Mouse (Mus musculus) right cerebral cortex, postnatal 25 days (tissue): Measurements from ENCODE around the gene Dusp5.

Source experiments
- DNase-seq: peaks from one replicate; pipeline ENCODE4 v3.0.0; 2022

Gene Dusp5

DNA sequence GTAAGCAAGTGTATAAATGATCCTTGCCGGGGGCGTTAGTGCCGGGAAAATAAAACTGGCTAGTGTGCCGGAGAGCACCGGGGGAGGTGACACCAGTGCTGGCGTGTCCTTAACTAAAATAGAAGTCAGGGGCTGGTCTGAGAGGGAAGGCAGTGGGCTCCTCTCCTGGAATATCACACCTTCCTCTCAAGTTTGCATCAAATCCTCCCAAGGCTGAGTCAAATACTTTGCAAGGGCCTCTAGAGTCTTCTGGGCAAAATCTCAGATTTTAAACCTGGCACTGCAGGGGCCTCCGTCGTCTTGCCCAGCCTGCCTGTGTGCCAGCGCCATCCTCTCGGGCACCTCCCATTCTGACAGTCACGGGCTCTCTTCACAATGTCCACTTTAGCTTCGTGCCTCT lies 22.1 kb downstream of the Dusp5 start:
- DNase-seq, result no peak

DNA sequence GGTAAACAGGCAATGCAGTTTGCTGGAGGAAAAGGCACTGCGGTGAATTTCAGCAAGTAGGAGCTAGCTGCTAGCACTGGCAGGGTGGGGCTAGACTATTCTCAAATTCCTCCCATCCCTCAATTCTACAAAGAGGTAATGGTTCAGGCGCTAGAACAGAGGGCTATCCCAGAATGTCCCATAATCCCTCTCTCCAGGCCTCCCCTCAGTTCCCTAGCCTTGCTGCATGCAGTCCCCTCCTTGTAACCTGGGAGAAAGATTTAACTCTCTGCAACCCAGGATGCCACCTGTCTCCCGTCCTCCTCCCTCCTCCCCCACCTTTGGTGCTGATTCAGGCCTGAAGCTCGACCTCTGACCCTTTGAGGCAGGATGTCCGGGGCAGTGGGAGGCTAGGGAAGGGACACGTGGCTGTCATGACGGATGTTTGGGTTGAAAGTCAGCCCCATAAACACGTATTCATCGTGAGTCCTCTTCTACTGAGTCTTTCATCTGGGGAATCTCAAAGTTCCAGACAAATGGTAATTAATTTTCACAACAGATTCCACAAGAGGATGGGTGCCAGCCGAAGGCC lies 23.4 kb downstream of the Dusp5 start:
- DNase-seq, result no peak

DNA sequence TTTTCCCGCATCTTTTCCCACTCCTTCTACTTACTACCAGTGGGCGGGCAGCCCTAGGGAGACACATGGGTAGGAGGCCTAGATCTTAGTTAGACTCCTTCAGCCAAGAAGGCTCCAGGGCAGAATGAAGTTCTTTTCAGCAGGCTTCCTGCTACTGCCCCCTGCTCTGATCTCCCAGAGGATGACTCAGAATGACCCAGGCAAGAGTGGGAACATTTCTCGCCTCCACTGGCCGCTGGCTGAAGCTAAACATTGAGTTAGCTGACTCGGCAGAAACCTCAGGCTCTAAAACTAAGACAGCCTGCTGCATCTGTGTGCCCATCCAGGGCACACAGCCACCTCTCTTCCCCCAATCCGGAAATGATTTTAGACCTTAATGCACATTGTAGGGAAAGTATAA lies 23.9 kb downstream of the Dusp5 start:
- DNase-seq, result no peak

DNA sequence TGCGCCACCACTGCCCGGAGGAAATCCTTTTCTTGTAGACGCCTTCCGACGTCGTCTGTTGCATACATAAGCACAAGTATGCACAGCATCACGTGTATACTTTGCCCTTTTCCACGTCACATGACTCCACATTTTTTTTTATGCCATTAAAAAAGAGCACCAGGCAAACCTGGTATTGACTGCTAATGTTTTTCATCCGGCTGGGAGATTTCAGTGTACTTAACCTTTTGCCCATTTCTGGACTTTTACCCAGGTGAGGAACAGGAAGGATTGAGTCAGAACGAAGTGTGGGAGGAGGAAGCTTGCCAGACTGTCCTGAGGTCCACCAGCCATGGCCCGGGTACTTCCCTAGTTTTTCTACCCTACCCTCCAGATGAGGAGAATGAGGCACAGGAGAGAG lies 25.5 kb downstream of the Dusp5 start:
- DNase-seq, result no peak

DNA sequence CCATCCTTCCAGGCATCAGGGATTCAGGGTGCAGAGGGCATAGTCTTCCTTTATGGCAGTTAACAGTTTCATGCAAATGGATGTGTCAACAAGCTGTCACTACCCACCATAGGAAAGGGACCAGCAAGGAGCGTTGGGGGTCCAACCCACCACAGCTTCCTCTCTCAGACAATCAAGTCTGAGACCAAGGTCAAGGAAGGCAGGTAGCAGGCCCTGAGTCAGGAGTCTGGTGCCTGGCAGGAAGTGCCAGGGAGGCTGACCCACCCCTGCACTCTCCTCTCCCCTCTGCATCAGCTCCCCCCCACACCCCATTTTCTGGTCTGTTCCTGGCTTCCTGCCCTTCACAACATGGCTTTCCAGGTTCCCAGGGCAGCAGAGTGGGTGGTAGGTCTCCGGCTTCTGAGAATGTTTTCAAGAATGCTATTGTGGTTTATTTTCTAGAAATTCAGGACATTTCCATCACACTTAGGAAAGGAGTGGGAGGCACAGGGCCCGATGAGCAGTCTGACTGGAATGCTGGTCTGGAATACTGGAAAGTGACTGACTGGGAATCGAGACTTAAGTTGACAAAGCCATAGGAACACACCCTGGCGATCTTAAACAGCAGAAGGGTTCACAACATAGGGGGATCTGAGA lies 26.2 kb downstream of the Dusp5 start:
- no peak for DNase-seq

DNA sequence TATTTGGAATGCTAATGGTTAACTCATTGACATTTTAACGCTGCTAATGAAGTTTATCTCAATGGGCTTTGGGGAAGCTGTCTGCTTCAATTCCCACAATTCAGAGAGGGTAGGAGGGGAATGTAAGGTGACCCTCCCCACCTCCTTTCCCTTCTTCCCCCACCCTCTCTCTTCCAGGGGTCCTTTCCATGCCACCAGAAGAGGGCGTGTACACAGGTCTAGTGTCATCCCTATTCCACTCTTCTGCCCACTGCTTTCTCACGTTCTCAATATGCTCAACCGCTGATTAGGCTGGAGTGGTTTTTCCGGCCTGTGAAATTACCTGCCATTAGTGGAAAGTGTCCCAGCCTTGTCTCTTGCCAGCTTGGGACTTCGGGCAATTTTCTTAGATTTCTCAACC lies 27.9 kb downstream of the Dusp5 start:
- DNase-seq, result no peak

DNA sequence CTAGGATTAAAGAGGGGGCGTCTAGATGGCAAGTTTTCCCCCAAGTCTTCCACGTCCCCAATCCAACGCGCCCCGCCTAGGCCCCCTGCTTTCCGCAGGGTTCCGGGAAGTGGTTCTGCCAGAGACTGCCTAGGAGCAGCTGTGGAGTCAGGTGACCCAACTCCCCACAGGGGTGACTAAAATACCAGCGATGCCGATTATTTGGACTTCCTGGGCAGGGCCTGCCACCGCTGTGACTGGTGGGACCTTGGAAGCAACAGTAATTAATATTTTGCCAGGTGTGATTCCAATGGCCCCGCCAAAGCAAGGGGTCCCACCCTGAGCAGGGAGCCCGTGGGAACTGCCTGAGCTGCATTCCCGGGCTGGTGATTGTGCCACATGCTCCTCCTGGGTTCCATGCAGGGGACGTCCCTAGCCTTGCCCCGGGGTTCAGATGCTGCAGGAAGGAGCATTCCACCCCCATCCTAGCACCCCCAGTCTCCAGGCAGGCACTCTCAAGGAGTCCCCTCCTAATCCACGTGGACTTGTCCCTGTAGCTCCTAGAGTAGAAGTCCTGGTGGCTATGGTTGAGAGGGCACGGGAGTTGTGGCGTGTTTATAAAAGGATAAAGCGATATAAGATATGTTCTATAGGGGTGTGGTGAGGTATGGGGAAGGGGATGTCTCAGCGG lies 28.5 kb downstream of the Dusp5 start:
- no peak for DNase-seq

DNA sequence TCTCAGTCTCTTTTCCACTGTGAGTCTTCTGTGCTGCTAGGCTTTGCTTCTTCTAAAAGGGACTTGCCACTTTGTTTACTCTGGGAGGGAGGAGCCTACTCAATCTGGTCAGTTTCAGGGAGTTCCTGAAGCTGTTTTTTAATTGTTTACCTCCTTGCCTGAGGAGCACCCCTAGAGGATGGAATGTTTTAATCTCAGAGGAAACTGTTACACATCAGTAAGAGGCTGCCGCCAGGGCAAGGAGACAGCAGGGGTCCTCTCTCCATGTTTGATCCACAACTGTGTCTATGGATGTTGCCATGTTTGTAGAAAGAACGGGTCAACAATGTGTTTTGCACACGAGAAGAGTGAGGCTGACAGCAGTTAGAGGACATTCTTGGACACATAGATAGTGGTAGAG lies 31.5 kb downstream of the Dusp5 start:
- no peak for DNase-seq

DNA sequence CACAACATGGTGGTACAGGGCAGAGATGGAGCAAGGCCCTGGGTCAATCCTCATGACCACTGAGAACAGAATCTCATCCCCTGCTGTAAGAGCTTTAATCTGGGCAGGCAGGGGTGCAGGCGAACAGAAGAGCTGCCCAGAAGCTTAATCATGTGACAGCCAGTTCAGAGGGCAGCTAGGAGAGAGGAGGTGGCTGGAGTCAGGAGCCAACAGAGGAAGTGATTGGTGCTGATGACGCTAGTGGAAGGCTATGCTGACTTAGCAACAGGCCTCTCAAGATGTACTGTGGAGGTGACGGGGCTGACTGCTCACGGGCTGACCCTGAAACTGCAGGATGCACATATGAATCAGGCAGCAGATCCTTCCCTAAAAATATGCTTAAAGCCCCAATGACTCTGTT lies 35.3 kb downstream of the Dusp5 start:
- no peak for DNase-seq

DNA sequence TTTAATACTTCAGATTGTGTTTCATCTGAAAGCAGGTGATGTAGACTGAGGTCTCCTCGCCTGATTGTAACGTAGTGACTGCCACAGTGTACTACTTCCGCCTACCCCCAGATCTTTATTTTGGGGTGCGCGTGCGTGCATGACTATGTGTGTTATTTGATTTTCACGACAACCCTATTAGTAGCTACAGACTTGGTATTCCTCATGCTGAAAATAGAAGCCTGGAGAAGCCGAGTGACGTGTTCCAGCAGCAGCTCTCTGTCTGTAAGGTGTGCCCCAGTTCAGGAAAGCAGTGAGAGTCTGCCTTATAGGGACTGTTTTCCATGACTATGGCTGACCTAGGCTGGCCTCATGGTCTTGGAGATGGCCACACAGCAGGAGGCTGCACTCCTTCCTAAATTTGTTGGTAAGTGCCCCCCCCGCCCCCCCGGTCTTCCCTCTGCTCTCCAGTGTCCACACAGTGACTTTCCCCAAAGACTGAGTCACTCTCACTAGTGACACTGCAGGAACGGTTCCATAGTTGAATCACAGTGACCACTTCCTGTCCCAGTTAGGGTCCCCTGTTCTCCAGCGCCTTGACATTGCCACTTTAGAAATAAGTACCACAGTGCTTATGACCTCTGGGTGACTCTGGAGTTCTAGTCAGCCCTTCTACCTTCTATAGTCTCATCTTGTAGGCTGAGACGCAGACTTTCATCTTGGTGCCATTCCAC lies 36.8 kb downstream of the Dusp5 start:
- DNase-seq, result no peak

DNA sequence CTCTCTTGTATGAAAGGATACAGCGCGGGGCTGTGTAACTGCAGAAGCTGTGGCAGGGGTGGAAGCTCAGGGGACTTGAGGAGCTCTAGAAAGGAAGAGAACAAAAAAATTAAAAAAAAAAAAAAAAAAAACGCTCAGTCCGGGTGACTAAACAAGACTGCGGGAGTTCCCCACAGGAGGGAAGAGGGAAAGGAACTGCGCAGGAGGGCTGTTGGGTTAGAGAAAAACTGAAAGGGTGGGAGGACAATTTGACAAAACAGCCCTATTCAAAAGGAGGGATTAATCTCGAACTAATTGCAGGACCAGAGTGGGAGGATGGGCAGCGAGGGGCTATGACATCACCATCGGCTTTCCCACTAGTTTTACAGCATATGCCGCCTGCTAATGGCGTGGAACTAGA lies 39.0 kb downstream of the Dusp5 start:
- DNase-seq, result no peak

DNA sequence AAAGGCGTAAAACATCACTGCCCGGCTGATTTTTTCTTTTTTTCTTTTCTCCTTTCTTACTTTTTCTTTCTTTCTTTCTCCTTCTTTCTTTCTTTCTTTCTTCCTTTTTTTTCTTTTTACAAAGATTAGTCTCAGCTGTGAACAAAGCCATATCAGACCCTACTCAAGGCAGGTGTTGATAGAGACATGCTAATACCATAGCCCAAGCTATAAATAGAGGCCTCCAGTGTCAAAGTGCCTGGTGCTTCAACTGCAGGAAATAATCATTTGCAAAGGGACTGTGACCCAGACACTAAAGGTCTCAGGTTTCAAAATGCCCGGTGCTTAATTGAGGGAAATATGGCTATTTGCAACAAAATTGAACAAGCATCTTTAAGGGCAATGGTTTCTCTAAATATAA lies 39.6 kb downstream of the Dusp5 start:
- no peak for DNase-seq

DNA sequence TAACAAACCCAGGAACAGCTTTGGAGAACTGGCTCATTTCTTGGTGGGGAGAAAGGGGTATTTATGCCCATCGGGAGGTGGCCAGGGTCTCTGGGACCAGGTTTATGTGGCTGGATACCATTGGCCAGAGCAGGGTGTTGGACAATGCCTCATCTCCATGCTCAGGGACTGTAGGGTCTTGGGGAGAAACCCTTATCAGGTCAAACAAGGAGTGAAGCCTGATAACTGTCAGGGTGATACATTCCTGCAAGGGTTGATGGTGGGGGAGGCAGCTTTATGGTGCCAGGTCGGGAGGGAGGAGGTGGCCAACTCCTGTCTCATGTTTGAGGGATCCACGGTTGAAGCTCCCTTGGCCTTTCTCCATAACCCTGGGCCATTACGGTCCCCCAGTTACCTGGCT lies 42.1 kb downstream of the Dusp5 start:
- no peak for DNase-seq

DNA sequence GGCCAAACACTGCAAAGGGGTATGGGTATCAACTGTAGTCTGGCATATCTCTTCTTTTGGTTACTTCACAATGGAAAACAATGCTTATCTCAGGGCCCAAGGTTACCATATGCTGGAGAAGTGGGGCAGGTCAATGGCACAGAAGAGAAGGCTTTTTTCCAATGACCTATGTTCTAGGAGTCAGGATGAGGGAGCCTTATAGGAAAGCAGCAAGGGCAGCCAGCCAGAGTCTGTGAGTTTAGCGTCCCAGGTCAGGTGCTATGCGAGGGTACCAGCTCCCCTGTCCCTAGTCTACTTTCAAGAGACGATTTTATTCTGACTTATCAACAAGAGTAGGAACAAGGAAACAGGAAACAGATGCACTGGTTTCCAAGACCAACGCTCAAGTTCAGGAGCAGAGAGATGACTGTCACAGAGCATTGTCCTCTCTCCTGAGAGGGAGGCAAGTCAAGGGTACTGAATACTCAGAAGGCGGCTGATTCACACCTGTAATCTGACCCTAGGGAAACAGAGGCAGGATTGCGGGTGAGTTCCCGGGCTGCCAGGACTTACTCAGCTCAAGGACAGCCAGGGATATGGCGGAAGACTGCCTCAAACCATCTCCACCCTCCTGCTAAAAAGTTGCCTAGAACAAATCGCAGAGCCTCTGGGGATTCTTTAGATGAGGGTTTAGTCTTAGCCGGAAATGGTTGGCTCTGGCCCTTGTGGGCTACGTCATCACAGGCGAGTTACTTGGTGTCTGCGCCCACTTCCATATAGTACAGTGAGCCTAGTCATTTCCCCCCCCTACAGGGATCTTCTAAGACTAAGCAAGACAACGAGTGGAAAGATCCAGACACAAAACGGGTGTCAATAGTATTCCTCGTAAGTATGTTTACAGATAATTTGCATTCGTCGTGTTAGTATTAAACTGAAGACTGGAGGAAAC lies 42.9 kb downstream of the Dusp5 start:
- no peak for DNase-seq

DNA sequence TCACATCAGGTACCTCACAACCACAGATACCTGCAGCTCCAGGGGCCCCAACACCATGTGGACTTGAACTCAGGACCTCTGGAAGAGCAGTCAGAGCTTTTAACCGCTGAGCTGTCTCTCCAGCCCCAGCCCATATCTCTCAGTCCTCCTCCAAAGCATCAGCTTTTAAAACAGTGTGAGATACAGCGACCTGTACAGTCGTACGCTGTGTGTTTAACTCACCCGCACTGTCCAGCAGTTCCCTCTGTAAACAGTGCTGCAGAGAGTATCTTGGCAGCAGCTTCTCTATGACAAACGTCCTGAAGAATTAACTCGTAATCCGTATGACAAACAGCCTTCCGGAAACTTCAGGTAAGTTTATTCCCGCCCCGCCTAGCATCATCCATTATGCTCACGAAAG lies 43.7 kb downstream of the Dusp5 start:
- no peak for DNase-seq

DNA sequence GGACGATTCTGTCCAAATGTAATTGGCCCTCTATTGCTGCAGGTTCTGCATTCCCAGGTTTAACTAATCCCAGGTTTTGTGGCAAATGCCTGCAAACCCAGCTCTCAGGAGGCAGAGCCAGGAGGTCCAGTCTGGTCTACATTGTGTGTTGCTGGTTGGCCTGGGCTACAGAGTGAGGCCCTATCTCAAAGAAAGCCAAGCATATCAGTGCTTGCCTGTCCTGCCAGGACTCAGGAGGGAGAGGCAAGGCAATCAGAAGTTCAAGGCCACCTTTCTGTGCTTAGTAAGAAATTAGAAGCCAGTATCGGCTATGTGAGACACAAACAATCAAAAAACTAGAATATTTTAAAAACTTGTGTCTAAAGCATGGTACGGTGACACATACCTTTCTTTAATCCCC lies 44.2 kb downstream of the Dusp5 start:
- DNase-seq, result no peak

DNA sequence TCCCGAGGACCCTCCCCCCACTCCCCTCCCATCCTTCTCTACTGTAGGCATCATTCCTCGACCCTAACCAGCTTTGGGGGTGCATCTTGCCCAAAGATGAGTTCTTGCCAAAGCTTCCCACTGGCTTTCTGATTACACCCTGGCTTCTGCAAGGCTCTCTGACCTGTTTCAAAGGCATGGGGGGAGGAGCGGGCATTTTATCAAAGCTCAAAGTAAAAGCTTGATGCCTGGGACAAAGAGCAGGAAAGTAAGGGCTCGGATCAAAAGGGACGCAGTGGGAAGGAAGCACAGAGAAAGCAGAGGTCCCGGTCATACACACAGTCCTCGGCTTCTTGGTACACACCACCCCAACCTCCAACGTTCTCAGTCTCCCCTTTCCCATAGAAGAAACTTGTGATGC lies 45.2 kb downstream of the Dusp5 start:
- DNase-seq, result no peak

DNA sequence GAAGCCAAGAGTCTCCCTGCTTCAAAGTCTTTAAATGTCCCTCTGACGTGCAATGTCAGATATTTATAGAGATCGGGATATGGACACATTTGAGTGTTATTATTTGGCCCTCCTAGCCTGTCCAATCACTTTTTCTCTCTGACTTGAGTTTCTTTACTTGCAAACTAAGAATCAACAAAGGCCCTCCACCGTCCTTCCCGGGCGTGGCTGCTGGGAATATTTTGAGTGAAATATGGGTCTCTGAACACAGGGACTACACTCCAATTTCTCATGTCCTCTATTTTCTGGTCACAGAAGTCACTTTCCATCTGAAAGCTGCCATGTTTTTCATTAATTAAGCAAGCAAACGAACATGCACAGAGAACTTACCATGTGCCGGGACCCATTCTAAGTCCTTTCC lies 45.6 kb downstream of the Dusp5 start:
- no peak for DNase-seq

DNA sequence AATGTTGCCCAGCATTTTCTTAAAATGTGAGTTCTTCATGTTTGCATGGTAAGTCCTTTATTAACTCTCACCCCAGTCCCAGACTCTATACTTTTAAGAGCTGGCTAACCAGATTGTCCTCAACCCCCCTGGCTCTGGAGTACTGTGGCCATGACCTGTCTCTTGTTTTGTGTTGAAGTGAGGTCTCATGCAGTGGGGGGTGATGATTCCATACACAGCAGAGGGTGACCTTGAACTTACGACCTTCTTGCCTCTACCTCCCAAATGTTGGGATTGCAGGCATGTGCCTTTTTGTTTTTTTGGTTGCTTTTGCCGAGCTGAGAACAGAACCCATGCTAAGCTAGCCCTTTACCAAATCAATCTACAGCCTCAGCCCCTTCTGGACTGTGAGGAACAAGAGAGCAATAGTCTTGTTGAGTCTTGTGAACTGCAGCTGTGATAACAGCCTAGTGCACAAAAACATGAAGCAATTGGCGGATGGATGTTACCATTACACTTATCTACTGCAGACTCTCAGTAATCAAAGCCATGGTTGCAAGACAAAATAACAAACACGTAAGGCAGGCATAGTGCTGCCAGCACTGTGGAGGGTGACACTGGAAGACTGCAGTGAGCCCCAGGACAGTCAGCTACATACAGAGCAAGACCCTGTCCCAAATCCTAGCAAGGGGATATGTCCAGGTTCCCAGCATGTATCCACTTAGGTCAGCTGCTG lies 46.5 kb downstream of the Dusp5 start:
- no peak for DNase-seq

DNA sequence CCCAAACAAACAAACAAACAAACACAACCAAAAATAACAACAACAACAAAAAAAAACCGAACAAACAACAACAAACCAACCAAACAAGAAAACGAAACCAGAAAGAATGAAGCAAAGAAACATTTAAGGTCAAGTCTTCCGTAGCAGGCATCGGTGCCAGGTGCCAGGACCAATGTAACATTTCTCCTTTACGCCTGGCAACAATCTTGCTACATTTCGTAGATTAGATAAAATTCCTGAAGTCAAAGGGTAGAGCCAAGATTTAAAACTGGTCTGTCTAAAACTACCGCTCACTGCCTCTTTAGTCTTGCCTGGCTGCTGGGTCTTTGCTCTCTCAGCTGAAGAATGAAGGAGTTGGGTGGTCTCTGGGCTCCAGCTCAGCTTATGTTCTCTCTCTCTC lies 47.2 kb downstream of the Dusp5 start:
- DNase-seq, result no peak

DNA sequence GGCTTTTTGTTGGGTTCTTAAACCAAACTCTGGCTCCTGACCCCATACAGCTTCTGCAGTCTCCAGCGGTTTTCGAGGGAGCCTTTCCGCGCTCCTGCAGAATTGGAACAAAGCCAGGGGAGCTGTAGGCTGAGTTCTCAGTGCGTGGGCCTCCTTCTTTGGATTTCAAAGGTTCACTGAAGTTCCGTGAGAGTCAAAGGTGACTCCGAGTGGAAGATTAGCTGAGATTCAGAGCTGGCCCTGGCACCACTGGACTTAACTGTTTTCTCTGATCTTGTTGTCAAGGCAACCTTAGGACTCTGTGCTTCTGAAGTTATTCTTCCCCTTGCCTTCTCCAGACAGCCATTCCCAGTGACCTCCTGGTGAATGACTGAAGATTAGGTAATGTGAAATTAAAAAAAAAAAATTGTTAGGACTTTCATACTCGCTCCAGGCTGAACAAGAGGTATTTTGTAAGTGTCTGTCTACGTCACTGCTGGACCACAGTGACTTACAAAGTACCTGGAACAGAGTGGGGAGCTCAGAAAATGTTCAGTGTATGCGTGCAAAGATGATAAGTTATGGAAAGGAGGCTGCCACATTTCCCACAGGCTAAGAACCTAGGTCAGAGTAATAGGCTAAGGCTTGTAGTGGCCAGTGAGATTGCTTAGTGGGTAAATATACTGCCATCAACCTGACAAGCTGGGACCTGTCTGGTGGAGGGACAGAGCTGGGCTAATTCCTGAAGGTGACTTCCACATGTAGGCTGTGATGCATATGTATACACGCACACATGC lies 48.3 kb downstream of the Dusp5 start:
- no peak for DNase-seq
